Mouse (Mus musculus): ENCODE data around the gene Tmx2. TPM values are rescaled to one million over a fixed set of nuclear protein-coding genes. Genes with fewer than 3 reads are reported as not detected.
A peak's percentile ranks its signal among the peaks of the same experiment; 100 is the strongest.

Tmx2 gene
- total RNA-seq, 4 experiments from 2014 or later, result 243 to 260 (median 256) TPM

DNA sequence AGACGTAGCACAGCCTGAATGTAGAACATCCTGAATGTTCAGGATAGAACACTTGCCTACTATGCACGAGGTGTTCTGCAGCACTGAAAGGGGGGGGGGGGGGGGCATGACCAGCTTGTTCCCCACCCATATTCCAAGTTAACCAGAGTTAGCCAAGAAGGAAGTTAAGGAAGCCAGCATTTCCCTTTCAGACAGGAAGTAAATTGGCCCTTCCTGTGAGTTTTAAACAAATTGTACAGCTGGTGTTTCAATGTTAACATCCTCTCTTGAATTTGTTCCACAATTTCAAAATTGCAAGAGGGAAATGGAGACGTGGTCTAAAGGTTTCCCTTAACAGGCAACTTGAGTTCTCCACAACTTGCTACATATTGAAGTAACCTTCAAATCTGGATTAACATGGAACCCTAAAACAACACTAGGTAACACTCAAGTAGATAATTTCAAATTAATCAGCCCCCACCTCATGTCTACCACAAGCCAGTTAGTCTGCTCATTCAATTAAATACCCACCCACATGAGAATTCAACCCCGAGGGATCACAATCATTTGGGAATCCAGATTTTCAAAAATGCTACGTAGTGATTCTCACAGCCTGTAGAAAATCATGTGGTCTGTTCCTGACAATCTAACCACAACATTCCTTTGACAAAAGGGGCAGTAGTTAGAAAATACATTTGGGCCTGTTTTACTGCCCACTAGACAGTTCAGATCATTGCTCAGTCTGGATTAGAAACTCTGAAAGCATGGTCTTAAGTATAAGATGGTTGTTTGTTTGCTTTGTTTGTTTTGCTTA, 40.3 kb downstream of the Tmx2 start:
- no peak for DNase-seq (ENCODE audit: low spot score in 2 of 2)

GRCm38 (mm10) chr2:84637452-84638165, 41.3 kb downstream of the Tmx2 start:
- no peak for DNase-seq (ENCODE audit: low spot score in 2 of 2)

- DNase-seq (ENCODE audit: low spot score in 2 of 2), result no peak
These were observed 42.7 kb downstream of the Tmx2 start for GRCm38 (mm10) chr2:84636231-84636741.

DNA sequence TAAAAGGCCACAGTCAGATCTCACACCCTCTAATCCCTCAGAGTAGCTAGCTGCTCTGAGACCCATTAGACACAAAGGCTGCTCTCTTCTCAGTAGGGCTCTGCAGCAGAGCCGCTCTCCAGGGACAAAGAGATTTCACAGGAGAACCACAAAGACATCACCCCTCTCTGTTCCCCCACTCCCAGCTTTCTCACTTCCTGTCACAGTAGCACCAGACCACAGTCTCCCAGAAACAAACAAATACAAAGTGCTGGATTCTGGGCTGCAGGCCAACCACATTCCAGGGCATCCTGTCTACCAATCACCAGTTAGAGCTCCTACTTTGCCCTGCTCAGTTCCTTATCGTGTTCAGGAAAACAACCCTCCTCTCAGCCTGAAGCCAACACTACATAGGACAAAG, 43.3 kb downstream of the Tmx2 start:
- peak; percentile 50 to 76 for DNase-seq (ENCODE audit: low spot score in 2 of 2)

GRCm38 (mm10) chr2:84634934-84635482, 43.9 kb downstream of the Tmx2 start:
- DNase-seq (ENCODE audit: low spot score in 2 of 2), result no peak

DNA sequence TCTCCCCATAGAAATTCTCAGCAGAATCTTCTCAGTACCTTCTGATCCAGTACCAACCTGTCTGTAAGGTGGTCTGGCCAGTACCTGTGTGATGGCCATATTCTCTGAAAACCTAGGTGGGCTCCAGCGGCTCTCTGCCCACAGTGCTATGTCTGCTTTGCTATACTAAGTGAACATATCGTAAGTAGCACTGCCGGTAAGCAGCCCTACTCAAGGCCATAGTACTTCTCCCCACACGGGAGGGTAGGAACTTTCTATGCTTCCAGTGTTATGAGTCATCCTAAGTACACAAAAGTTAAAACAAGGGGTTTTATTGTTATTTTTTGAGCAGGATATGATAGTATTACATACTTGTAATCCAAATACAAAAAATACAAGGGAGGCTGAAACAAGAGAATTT, 44.9 kb downstream of the Tmx2 start:
- no peak for DNase-seq (ENCODE audit: low spot score in 2 of 2)

DNA sequence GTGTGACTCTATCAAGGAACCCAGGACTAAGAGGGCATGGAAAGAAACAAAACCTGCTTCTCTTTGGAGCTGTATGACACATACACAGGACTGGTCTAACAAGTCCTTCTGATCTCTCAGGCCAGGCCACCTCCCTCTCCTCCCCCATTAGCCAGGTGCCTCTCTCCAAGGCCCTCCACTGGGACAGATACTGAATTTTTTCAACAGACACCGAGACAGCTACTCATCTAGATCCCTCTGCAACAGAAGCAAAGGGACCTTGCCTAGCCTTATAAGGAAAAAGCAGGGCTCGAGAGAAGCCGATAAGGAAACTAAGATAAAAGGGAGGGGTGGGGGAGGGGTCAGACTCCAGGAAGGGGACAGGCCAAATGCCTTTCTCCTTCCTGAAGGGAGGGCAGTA, 45.9 kb downstream of the Tmx2 start:
- no peak for DNase-seq (ENCODE audit: low spot score in 2 of 2)

GRCm38 (mm10) chr2:84632001-84632400, 46.9 kb downstream of the Tmx2 start:
- no peak for DNase-seq (ENCODE audit: low spot score in 2 of 2)

DNA sequence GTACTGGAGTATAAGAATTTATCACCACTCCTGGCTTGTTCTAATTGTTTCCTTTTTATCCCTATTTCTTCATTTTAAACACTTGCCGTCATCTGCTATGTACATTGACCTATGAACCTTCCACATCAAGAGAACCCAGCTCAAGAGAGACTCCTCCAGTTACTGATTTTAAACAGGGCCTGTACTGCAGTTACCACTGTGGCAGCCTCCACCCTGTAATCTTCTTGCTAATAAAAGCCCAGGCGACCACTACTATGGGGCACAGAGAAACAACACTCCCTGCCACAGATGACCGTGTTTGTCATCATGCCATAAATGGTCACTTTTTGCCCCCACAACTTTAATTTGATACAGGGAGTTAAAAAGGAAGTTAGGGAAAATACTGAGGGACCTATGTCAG, 51.9 kb downstream of the Tmx2 start:
- DNase-seq (ENCODE audit: low spot score in 2 of 2), result no peak

DNA sequence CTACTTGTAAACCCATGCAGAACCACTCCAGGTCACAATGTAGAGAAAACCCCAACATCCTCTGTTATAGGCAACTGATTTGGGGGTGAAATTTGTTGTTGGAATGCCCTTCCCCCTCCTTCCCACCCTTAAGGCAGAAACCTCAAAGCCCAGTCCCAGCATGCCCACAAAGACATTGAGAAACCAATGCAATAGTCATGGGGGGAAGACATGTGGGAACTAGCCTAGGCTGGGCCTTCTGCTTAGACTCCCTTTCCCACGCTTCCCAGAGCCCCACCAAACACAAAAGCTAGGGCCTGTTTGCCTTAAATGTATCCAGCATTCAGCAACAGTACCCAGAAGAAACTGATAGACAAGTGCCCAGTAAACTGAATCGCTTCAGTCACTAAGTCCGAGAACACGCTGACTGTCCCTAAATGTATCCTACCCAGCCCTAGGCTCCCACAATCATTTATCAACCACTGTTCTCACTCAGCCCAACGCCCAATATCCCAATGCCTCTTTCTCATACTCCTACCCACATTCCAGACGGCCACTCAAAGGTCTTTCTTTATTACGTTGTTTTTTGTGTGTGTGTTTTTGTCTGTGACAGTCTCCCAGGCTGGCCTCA, 52.5 kb downstream of the Tmx2 start:
- DNase-seq (ENCODE audit: low spot score in 2 of 2), result no peak

- DNase-seq (ENCODE audit: low spot score in 2 of 2), result no peak
These were observed 54.7 kb downstream of the Tmx2 start for GRCm38 (mm10) chr2:84624201-84624600.

GRCm38 (mm10) chr2:84623428-84624119, 55.4 kb downstream of the Tmx2 start:
- DNase-seq (ENCODE audit: low spot score in 2 of 2), result no peak

- DNase-seq (ENCODE audit: low spot score in 2 of 2), result no peak
These were observed 56.3 kb downstream of the Tmx2 start for GRCm38 (mm10) chr2:84622668-84623067.

Other genes with a start within 250 kb of the Tmx2 start
- gene Tfpi, start 202.4 kb downstream of the Tmx2 start, total RNA-seq (2022), result 1 to 10 TPM; 4.3 to 5.0 (median 4.3) TPM
- 10 to 100 TPM; 57.2 to 69.1 (median 60.0) TPM for gene Ctnnd1, start 28.4 kb downstream of the Tmx2 start, total RNA-seq (2022)
- not detected for gene Btbd18, start 20.1 kb downstream of the Tmx2 start, total RNA-seq (2022)
- 10 to 100 TPM; 31.1 to 43.1 (median 34.4) TPM for gene Selenoh, start 8.4 kb downstream of the Tmx2 start, total RNA-seq (2022)
- 1 to 10 TPM in 1 of 4 experiments, not detected in 3; 3.6 TPM for gene Gm28635, start 1.1 kb downstream of the Tmx2 start, total RNA-seq (2022)
- gene Med19, start 738 bp downstream of the Tmx2 start, total RNA-seq (2022), result 10 to 100 TPM; 31.6 to 37.0 (median 32.9) TPM
- 10 to 100 TPM; 38.3 to 42.1 (median 40.2) TPM for gene Zdhhc5, start 36.0 kb upstream of the Tmx2 start, total RNA-seq (2022)
- gene Clp1, start 48.2 kb upstream of the Tmx2 start, total RNA-seq (2022), result 10 to 100 TPM in 2 of 4 experiments, 1 to 10 TPM in 2; 9.1 to 11.1 (median 10.3) TPM
- gene Ypel4, start 54.9 kb upstream of the Tmx2 start, total RNA-seq (2022), result 10 to 100 TPM; 67.7 to 77.9 (median 74.4) TPM
- 1 to 10 TPM in 2 of 4 experiments, under 1 TPM in 2; 0.89 to 2.3 (median 1.3) TPM for gene Gm19426, start 64.5 kb upstream of the Tmx2 start, total RNA-seq (2022)
- 1 to 10 TPM; 6.6 to 9.6 (median 7.8) TPM for gene Serping1, start 96.3 kb upstream of the Tmx2 start, total RNA-seq (2022)
- gene Ube2l6, start 119.7 kb upstream of the Tmx2 start, total RNA-seq (2022), result 1 to 10 TPM; 7.3 to 8.4 (median 7.6) TPM
- gene Smtnl1, start 143.5 kb upstream of the Tmx2 start, total RNA-seq (2022), result not detected
- 10 to 100 TPM; 45.2 to 52.3 (median 46.5) TPM for gene Timm10, start 147.9 kb upstream of the Tmx2 start, total RNA-seq (2022)
- gene Slc43a1, start 159.7 kb upstream of the Tmx2 start, total RNA-seq (2022), result under 1 TPM in 2 of 4 experiments, not detected in 2; 0.09 to 0.20 TPM
- 10 to 100 TPM; 57.0 to 74.6 (median 70.2) TPM for gene Rtn4rl2, start 207.6 kb upstream of the Tmx2 start, total RNA-seq (2022)